Mouse (Mus musculus) adrenal gland, postnatal 10 days (tissue): ENCODE data around the gene Trim10. TPM values are rescaled to one million over a fixed set of nuclear protein-coding genes. Genes with fewer than 3 reads are reported as not detected.

Source experiments
- DNase-seq: peaks from one replicate; pipeline ENCODE4 v3.0.0; 2021; ENCODE audit warnings: mixed read lengths
- long read RNA-seq, 2 experiments: library from polyadenylated mRNA; stranded (forward); transcript quantifications; one replicate each; pipeline ENCODE4 v2.0.0; 2021
- total RNA-seq, 2 experiments: library from RNA; stranded (reverse); gene quantifications; 2 replicates each; pipeline ENCODE4 v1.2.3; 2021

Trim10 gene
- total RNA-seq = 1 to 10 TPM; 2.1 to 5.4 TPM
- long read RNA-seq, experiment 1, partial matches to known transcripts = 0 of 4 reads
- long read RNA-seq, experiment 1, other reads (novel, unspliced or antisense) = 1 of 4 reads
- long read RNA-seq, experiment 2, partial matches to known transcripts = 0 of 1 reads
- long read RNA-seq, experiment 2, other reads (novel, unspliced or antisense) = 1 of 1 reads

GRCm38 (mm10) chr17:36869284-36869954 is at the start of gene Trim10:
Trim10 (plus strand) TSS chr17:36869574.
- no peak for DNase-seq

- peak; percentile 71 for DNase-seq
Measured at GRCm38 (mm10) chr17:36824005-36824404, 45.4 kb upstream of the Trim10 start.

GRCm38 (mm10) chr17:36825525-36825924 is 43.8 kb upstream of the Trim10 start:
- no peak for DNase-seq

- DNase-seq = peak; percentile 89
Measured at GRCm38 (mm10) chr17:36826002-36826401, 43.4 kb upstream of the Trim10 start.

GRCm38 (mm10) chr17:36828488-36828887 is 40.9 kb upstream of the Trim10 start:
- no peak for DNase-seq

- no peak for DNase-seq
Measured at GRCm38 (mm10) chr17:36830470-36830869, 38.9 kb upstream of the Trim10 start.

- no peak for DNase-seq
Measured at GRCm38 (mm10) chr17:36832694-36833093, 36.7 kb upstream of the Trim10 start.

GRCm38 (mm10) chr17:36835591-36836426 is 33.6 kb upstream of the Trim10 start:
- peak; percentile 75 for DNase-seq

- no peak for DNase-seq
Measured at GRCm38 (mm10) chr17:36836427-36836812, 33.0 kb upstream of the Trim10 start.

GRCm38 (mm10) chr17:36836874-36837647 is 32.3 kb upstream of the Trim10 start, which contains the start of gene Trim26:
Trim26 (plus strand) TSS chr17:36837134.
- peak; percentile 98 for DNase-seq

- no peak for DNase-seq
Measured at GRCm38 (mm10) chr17:36839001-36839400, 30.4 kb upstream of the Trim10 start.

- no peak for DNase-seq
Measured at GRCm38 (mm10) chr17:36839931-36840330, 29.4 kb upstream of the Trim10 start.

- no peak for DNase-seq
Measured at GRCm38 (mm10) chr17:36840961-36841445, 28.4 kb upstream of the Trim10 start.

GRCm38 (mm10) chr17:36843696-36844095 is 25.7 kb upstream of the Trim10 start:
- DNase-seq = no peak

GRCm38 (mm10) chr17:36844286-36844719 is 25.1 kb upstream of the Trim10 start:
- no peak for DNase-seq

GRCm38 (mm10) chr17:36844725-36845124 is 24.6 kb upstream of the Trim10 start:
- peak; percentile 81 for DNase-seq

- DNase-seq = peak; percentile 28
Measured at GRCm38 (mm10) chr17:36848911-36849310, 20.5 kb upstream of the Trim10 start.

- DNase-seq = no peak
Measured at GRCm38 (mm10) chr17:36849992-36850391, 19.4 kb upstream of the Trim10 start.

- no peak for DNase-seq
Measured at GRCm38 (mm10) chr17:36851200-36851599, 18.2 kb upstream of the Trim10 start.

GRCm38 (mm10) chr17:36851627-36852026 is 17.7 kb upstream of the Trim10 start:
- no peak for DNase-seq

GRCm38 (mm10) chr17:36855484-36855883 is 13.9 kb upstream of the Trim10 start:
- DNase-seq = no peak

- peak; percentile 51 for DNase-seq
Measured at GRCm38 (mm10) chr17:36856236-36856635, 13.1 kb upstream of the Trim10 start.
